Mouse (Mus musculus) embryonic fibroblast, embryonic 13.5 days (primary cell): Measurements from ENCODE around the gene Vps45.

ENCODE experiments used
- CTCF ChIP-seq: IDR thresholded peaks from 2 replicates; pipeline ENCODE4 v1.5.1; 2011; ENCODE audit warnings: mild to moderate bottlenecking, control low read depth, low read length, moderate library complexity, borderline replicate concordance; ENCODE audit not compliant: insufficient read depth
- POLR2A ChIP-seq: IDR thresholded peaks from 2 replicates; pipeline ENCODE4 v1.6.1; 2011; ENCODE audit warnings: low read depth, mild to moderate bottlenecking, control low read depth, low read length, moderate library complexity

DNA sequence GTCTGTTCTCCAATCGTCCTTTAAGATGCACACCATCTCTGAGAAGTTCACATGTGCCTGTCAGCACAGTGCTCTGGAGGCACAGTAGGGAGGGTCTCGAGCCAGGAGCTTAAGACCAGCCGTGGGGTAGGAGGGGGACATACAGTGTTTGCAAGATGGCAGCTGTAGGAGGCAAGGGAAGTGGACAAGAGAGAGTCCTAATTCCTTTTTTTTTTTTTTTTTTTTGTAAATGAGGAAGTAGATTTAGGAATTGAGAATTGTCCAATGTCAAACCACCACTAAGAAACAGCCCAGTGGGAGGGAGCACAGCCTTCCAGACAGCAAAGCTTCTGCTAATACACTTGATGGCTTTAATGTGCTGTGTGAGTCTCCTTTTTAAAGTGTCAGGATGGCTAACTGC, 81.2 kb downstream of the Vps45 start:
- no peak for TF ChIP-seq POLR2A
- no peak for TF ChIP-seq CTCF
